Mouse (Mus musculus) inflammation-experienced regulatory T-cells, adult 6 months (primary cell): ENCODE data around the gene Tldc1. TPM values are rescaled to one million over a fixed set of nuclear protein-coding genes. Genes with fewer than 3 reads are reported as not detected.
A peak's percentile ranks its signal among the peaks of the same experiment; 100 is the strongest.

Experiments used
- ATAC-seq: one replicate; pipeline ENCODE4 v1.8.0; 2017
- polyA plus RNA-seq, 3 experiments: library from polyadenylated mRNA; unstranded; fragments of 100-300 nt; shearing (Covaris generic); gene quantifications; one replicate each; pipeline ENCODE4 v1.2.1; 2017

The Tldc1 gene
- polyA plus RNA-seq, result 1 to 10 TPM; 6.1 to 7.4 (median 7.0) TPM

DNA sequence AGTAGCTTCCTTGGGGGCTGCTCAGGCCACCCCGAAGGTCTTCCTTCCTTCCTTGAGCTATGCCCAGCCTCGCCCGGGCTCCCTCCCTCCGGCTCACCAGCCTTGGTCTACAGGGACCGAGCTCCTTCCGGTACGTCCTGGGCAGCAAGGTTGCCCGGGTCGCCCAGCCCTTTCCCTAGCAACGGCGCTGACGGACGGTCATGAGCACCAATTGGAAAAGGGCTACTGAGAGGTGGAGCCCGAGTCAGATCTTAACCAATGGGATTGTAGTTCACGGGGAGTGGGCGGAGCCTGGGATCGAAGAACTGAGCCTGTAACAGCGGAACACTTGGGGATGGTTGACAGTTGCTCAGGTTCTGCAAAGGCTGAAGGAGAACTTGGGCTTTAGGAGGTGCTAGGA, at the start of gene Tldc1:
Gene Tldc1, minus strand, starts transcription at position 154 of the 400 bp plus-strand sequence.
- peak; percentile 93 for ATAC-seq

DNA sequence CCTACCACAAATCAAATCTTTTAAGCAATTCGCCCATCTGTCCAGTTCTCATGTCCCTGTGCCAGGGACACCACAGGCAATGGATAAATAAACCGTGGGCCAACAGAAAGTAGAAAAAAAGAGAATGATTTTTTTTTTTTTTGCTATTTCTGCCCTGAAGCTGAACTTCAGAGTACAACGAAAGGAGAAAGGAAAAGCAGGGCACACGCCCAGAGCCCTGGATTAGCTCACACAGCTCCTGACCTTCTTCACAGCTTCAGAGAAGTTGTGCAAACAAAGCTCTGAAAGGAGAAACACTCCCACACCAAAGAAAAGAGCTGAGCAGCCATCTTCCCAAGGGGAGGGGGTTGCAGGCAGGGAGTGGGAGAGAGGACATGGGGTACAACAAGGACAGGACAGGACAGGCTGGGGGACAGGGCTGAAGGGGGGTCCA, 49.5 kb upstream of the Tldc1 start:
- ATAC-seq, result no peak

DNA sequence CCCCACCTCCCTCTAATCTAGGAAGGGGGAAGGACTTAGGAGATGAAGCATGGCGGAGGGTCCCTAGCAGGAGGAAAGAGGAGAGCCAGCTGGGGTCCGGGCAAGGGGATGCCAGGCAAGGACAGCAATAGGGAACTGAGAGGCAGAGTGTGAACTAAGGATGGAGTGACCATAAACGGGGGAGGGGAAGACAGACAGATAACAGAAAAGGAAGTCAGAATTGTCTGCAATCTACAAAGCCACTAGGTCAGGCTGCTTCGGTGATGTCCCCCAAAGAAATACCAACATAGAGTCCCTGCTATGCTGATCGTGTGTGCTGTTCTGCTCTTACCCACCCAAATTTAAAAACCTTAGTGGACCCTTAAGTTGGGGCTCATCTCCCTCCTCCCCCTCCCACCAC, 48.8 kb upstream of the Tldc1 start:
- no peak for ATAC-seq

DNA sequence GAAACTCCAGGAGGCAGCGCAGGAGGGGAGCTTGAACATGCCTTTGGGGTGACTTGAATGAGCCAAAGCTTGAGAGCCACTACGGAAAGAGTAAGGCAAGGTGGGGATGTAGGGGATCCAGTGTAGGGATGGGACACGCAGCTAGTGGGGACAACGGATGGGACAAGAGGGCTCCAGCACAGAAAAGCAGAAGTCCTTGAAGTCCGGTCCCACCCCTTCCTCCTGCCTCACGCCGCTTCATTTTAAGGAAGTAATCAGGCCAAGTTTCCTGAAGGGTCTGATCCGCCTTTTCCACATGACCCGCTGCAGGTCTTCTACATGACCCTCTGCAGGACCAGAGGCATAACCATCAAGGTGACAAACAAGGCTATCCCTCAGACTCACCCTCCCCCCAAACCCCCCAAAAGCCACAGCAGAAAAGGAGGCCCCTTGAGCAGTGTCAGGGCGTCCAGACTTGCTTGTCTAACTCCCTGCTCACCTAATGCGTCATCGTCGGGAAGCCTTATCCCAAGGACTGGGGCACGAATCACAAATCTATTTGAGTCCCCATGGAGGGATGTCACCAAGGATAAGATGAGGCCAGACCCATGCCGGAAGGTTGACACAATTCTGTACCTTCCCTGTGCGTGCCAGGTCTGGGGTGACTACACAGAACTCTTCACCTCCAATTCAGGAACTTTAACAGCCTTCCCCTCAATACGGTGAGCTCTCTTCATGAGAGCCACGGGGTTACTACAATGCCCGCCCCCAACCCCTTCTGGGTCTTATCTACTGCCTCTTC, 47.9 kb upstream of the Tldc1 start:
- ATAC-seq, result no peak

DNA sequence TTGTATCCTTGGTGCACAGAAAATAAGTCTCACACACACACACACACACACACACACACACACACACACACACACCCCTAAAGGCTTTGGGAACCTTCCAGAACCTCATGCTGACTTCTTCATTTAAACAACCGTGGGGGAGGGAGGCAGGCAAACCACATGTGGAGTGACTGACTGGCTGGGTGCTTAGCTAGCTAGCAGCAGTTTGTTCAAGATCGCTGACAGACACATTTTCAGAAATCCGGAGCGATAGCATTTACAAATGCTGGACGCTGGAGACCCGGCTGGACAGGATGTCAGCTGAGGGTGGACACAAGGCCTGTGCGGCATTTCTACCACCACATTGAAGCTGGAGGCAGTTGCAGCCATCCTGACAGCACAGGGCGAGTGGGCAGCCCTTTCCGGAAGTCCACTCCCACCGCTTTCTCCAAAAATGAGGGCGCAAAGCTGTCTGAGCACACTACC, 46.6 kb upstream of the Tldc1 start:
- ATAC-seq, result no peak

DNA sequence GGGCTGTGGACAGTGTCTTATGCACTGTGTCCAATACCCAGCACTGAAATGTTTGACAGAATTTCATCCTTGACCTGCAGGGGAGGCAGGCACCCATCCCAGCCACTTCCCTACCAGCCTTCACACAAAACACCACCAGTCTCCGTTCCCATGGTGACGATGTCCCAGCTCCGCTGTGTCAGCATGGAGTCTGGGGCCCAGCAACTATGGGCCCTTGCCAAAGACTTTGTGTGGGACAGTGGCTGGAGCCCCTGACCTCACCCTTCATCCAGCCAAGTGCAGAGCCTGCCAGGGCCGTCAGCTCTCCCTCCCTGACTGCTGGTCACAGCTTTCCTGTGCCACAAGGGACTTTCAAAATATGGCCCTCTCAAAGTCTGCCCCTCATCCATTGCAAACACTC, 45.9 kb upstream of the Tldc1 start:
- no peak for ATAC-seq

DNA sequence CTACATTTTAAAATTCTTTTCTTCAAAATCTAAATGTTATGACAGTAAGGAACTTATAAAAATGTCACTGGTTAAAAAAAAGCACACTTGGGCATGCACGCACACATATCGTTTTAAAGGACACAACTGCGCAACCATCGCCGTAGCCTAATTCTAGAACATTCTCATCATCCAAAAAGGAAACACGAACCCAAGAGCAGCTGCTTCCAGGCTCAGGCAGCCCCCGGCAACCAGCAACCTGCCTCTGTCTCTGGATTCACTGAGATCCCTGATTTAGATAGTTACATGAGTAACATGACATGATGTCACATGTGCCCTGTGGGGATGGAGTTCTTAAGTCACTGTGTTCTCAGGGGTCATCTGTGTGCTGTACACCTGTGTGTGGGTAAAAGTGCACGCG, 45.1 kb upstream of the Tldc1 start:
- no peak for ATAC-seq

DNA sequence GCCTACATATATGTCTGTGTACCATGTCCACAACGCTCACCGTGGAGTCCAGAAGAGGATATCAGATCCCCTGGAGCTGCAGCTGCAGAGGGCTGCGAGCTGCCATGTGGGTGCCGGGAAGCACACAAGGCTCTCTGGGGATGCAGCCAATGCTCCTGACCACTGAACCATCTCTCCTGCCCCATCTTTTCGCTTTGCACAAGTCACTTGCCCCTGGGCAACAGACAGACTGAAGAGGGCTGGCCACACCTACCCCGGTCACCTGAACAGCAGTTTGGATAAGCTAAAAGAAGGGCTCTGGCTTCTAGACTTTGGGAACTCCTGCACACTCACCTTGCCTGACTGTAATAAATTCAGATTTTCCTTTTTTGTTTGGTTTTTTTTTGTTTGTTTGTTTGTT, 43.5 kb upstream of the Tldc1 start:
- ATAC-seq, result no peak

DNA sequence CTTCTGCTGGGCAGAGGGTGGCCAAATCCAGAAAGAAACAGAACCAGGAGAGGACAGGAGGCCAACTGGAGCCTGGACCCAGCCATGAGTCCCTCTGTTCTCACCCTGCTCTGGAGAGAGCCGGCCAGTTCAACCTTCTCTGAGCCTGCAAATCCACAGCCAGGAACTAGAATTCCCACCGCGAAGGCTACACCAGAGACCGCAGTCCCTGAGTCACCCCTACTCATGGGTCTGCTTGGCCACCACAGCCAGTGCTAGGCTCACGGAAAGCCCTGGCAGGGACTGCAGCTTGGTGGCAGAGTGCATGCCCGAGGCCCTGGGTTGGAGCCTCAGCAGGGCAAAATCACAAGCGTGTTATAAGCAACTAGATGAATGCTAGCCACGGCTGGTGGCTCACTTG, 41.8 kb upstream of the Tldc1 start:
- no peak for ATAC-seq

DNA sequence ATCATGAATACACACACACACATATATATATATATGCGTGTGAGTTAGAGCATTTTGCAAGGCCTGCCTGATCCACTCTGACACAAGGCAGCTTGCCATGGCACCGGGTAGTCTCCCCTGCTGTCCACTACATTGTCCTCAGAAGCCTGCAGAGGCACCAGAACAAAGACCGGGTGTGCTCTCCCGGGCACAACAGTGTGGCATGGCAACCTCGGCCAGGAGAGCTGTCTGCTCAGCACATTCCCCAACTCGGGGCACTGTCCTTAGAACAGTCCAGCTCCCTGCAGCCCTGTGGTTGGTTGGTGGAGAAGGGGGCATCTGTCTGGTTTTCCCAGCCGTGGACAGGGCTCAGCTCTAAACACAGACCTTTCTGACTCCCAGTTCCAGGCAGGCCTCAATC, 41.1 kb upstream of the Tldc1 start:
- ATAC-seq, result no peak

DNA sequence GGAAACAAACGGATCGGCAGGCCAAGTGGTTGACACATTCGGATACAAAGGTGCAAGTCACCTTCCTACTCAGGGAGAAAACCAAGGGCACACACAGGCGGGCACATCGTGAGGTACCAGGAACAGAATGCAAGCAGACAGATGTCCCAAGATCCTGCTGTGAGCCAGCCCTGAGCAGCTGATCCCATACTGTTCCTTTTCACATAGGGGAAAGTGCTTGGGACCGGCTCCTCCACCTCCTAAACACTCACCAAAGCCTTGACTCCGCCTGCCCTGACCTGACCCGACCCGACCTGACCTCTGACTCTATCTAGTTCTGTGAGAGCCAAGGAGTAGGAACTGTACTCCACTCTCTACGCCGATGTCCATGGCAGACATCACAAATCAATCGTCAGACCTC, 39.2 kb upstream of the Tldc1 start:
- no peak for ATAC-seq

DNA sequence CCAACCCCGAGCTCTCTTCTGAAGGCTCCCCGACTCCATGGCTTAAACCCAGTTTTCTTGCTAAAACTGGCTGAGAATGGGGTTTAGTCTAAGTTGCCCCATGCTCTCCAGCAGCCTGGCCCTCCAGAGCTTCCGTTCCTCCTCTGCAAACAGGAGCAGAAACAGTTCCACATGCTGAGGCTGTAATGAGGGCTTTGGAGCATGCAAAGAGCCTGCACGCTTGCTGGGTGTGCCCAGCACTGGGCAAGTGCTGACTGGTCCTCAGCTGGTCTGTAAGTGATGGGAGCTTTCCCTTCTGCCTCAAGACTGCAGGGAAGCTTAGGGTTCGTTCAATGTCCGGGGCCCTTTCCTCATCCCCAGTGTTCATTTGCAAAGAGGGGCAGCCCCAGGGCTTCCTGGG, 38.0 kb upstream of the Tldc1 start:
- no peak for ATAC-seq

DNA sequence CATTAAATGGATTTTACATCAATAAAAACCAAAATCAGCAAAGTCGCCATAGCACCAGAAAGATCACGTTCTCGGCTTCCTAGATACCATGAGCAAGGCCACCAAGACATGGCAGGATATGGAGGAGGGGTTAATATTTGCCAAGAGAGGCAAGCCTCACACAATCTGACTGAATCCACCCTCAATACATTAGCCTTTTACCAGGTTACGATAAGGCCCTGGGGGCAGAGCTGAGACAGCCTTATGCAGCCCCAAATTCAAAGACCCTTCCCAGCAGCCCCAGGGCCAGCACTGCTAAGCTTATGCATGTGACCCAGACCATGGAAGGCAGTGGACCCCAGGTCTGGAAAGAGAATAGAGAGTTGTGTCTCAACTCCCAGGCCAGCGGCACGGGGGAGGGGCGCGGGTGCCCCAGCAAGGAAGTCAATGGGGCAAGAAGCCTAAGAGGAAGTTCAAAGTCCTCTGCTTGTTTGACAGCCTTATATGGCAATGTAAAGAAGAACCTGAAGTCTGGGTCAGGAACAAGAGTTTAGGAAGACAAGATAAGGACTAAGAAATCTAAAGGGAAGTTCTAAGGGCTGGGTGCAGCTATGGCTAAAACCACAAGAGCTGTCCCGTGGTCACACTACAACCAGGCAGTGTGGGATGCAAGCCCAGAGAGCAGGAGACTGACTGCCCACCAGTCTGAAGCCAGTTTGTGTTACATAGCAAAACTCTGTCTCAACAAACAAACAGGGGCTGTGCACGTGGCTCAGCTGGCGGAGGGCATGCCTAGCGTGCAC, 34.6 kb upstream of the Tldc1 start:
- ATAC-seq, result peak; percentile 55

DNA sequence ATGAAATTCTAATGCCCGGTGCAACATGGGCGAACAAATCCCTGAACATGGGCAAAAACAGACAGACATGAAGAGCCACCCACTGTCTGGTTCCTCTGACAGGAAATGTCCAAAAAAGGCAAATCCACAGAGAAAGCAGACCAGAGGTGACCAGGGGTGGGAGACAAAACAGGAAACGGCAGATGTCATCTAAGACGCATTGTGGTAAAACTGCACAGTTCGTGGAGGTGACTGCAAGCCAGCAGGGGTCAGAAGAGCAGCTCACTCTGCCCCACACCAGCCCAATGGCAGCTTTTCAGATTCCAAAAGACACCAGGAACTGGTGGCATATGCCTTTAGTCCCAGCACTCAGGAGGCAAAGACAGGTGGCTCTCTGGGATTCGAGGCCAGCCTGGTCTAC, 33.7 kb upstream of the Tldc1 start:
- ATAC-seq, result peak; percentile 55

DNA sequence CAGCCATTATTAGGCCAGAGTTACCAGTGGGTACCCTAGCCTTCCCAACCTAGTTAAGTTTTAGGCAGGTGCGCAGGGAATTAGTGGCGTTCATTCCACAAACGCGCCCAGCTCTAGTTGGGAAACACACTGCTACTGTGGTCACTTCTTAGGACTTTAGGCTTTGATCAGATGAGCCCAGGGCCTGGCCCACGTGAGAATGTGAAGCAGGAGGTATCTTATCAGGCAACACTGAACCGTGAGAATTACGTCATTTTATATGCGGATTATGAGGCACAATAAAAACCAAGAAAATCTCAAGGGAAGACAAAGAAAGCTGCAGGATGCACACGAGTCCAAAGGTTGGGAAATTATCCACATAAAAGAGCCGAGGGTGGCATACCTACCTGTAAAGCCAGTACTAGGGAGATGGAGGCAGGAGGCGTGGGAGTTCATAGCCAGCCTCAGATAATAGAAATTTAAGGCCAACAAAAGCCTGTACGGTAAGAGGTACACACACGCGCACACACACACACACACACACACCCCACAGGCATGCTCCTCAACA, 32.8 kb upstream of the Tldc1 start:
- no peak for ATAC-seq

DNA sequence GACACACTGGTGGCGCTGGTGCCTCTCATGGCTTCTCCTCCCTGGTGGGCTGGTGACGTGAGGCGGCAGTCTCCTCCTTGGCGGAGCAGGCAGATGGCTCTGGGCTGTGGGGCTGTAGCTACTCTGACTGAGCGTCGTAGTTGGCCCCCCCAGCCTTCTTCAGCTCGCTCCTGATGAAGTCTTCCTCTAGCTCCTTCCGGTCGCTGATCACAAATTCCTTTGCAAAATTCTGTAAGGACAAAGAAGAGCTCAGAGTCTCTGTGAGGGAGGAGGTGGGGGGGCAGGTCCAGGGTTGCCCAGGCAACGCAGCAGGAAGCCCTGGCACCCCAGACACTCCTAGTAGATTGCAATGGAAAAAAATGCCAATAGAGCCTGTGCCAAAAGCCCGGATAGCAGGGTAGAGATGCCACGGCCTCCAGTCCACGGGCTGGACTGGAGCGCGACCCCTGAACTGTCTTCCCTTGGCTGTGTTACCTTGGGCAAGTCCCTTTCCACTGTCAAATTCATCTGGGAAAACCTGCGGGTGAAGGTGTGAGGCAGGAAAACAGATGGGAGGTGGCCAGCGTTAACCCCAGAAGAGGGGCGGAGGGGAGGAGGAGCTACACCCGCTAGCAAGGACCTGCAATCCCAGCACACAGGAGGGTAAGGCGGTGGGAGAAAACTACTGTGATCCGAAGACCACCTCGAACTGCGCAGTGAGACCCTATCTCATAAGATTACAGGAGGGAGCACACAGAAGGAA, 32.1 kb upstream of the Tldc1 start:
- ATAC-seq, result no peak

DNA sequence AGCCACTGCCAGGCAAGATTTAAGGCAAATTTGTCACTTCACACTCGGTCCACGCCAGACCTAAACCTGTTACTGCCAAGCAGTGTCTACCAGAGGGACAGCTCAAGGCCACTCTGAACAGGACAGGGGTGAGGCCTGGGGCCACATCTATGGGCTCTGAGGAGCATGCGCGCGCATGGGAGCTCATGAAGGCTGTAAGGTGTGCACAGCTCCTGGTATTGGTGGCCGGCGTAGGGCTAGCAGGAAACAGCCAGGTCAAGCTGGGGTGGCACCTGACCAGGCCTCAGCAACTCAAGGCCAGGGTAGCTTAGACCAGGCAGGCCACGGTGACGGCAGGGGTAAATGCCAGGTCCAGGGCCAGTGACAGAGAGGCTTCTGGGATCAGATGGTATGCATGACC, 31.4 kb upstream of the Tldc1 start:
- no peak for ATAC-seq

DNA sequence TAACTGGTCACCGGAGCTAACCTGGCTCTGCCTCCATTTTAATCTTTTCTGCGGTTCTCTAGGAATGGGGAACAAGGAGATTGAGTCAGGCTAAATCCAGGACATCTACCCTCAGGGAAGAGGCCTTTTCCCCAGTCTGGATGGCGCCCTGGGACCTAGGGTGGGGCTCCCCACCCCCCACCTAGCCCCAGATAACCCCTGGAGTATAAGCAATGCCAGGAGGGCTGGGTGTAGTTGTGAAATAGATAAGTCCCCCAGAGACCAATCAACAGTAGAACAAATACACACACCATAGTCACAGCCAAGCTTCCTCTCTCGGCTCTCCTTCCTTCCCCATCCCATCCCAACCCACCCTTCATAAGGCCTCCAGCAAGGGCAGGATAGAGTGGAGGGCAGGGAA, 29.5 kb upstream of the Tldc1 start:
- ATAC-seq, result no peak

DNA sequence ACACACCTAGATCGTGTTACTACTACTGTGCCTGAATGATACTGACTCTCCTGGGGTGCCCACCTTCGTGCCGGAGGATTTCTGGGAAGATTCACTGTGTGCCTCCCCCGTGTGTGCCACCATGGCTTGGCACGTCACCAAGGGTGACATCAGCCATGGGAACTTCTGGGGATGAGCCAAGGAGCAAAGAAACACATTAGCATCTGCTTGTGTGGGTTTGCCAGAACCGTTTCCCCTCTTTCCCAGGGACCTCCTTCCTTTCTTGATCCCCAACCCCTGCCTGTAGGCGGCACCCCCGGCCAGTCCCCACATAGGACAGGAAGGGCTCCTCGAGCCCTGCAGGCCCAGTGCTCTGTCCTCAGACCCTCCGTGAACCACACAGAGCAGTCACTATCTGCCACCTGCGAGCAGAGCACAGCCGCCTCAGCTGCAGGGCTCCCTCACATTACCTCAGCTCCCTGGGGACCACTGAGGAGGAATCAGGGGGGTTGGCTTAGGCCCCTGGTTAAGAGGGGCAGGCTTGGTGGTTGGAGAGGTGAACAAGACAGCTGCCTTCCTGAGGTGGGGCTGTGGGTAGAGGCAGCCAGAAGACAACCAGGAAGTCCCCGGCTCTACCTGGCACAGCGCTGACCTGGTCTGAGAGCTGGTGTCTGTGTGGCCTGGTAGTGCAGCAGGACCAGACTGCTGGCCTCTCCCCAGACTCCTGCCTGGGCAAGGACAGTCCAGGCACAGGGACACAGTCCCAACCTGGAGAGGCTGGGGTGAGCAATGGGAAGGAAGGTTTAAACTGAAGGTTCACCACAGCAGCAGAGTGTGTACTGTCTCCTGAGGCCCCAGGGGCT, 28.4 kb upstream of the Tldc1 start:
- ATAC-seq, result peak; percentile 18

DNA sequence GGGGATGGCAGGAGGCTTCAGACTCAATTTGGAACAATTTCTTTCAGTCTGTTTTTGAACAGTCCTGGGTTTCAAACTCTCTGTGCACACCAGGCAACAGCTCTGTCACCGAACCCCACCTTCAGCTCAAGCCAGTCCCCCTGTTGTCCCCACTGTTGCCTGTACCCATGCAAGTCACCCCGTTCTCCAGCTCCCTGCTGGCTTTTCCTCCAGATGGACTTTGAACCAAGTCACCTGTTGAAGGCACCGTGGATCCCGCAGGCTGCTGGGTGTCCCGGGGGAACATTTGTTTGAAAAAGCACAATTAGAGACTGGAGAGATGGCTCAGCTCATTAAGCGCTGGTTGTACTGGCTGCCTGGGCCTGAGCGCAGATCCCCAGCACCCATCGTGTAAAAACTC, 27.1 kb upstream of the Tldc1 start:
- no peak for ATAC-seq

DNA sequence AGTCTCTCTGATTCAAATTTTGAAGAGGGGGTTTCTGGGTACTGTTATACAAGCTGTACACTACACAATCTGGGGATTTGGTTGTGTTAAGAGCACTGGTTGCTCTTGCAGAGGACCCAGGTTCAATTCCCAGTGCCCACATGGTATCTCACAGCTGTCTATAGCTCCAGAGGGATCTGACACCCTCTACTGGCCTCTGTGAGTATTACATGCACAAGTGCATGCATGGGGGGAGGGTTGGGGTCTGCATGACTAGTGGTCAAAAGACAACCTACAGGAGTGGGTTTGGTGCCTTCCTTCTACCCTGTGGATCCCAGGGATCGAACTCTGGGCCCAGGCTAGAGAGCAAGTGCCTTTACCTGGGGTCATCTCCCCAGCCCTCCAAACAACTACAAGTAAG, 24.4 kb upstream of the Tldc1 start:
- ATAC-seq, result no peak

DNA sequence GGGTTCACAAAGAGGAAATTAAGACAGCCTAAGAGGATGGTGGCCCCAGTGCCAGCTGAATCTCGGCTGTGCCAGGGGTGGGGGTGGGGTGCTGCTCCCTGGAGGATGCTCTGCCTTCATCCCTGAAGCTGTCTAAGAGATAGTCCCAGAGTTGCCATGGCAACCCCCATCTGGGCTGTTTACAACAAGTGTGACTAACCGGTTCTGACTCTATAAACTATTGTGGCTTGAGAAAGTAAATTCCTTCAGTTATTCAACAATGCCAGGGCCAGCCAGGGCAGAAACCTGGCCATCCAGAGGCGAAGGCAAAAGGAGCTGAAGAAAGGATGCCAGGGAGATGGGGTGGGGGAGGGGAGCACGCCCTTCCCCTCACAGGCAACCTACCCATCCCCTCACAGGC, 23.0 kb upstream of the Tldc1 start:
- ATAC-seq, result no peak
